Mouse (Mus musculus): ENCODE measurements around the gene Spag8. TPM values are rescaled to one million over a fixed set of nuclear protein-coding genes. Genes with fewer than 3 reads are reported as not detected.
A peak's percentile ranks its signal among the peaks of the same experiment; 100 is the strongest.

Gene Spag8
- polyA plus RNA-seq, 1 experiment from 2014 or later = 6.9 TPM

- no peak for ATAC-seq (ENCODE audit: low FRiP score, low read depth)
- H3K9me3 ChIP-seq = no peaks in the 10 kb centered on the region
- H3K4me2 ChIP-seq = no peak overlapping the region
- peaks cover 31% of the 10 kb centered on the region for H3K4me1 ChIP-seq (replicated peaks)
- H3K9ac ChIP-seq = no peak overlapping the region
- H3K36me3 ChIP-seq = peaks cover 53% of the 10 kb centered on the region
- H3K27ac ChIP-seq (replicated peaks) = no peak overlapping the region
- 80% methylated on average over 5 of the region's 5 CpGs for WGBS
- H3K27me3 ChIP-seq = no peaks in the 10 kb centered on the region
- H3K4me3 ChIP-seq = no peak overlapping the region
Measured at GRCm38 (mm10) chr4:43674974-43675373, 21.6 kb upstream of the Spag8 start.

DNA sequence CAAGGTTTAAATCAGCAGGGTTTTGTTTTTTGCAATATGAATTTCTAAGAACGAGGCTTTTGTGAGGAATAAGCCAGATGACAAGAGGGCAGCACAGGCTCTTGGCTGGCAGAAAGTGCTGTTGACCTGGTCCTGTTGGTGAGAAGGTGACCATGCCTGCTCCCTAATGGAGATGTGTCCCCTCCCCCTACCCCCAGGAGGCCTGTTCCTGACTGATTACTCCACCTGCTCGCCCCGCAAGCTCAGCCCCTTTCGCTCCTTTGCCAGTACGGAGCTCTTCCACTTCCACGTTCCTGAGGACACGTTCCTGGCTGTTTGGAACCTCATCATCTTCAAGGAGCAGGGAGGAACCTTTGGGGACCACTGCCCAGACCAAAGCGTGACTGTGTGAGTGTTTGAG, 20.3 kb upstream of the Spag8 start:
- WGBS = 67% methylated on average over 8 of the region's 8 CpGs
- no peak for ATAC-seq (ENCODE audit: low FRiP score, low read depth)
- H3K4me1 ChIP-seq (replicated peaks) = peaks cover 36% of the 10 kb centered on the region
- H3K4me3 ChIP-seq = no peak overlapping the region
- no peak overlapping the region for H3K9ac ChIP-seq
- no peaks in the 10 kb centered on the region for H3K9me3 ChIP-seq
- H3K27ac ChIP-seq (replicated peaks) = no peak overlapping the region
- no peak overlapping the region for H3K4me2 ChIP-seq
- peaks cover 46% of the 10 kb centered on the region for H3K36me3 ChIP-seq
- no peaks in the 10 kb centered on the region for H3K27me3 ChIP-seq

DNA sequence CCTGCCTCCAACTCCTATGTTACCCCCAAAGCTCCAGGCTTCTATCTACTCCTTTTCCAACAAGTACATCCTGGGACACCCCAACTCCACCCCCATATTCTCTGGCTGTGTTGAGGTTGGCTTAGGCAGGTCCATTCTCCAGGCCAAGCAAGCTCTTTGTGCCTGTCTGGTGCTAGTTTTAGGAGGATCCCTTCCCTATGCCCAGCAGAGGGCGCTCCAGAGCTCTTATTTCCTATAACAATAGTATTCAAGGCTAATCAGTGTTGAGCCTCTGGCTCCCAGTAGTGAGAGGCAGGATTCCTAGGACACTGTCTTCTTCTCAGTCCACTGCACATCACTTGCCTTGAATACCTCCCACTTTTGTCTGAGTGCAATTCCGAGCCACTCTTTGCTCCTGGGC, 18.7 kb upstream of the Spag8 start:
- Histone ChIP-seq H3K9me3 (no peaks in the 10 kb centered on the region), H3K27me3 (no peaks in the 10 kb centered on the region), H3K36me3 (peaks cover 31% of the 10 kb centered on the region), H3K4me1 (replicated peaks) (peaks cover 41% of the 10 kb centered on the region), H3K4me2 (peak overlapping the region; percentile 91), H3K27ac (replicated peaks) (no peak overlapping the region), H3K9ac (no peak overlapping the region), H3K4me3 (peak overlapping the region; percentile 93; the same call in 1 of the 2 replicates)
- ATAC-seq (ENCODE audit: low FRiP score, low read depth) = peak; percentile 28; the same call in 1 of the 2 replicates
- WGBS = 0% methylated on average over 2 of the region's 2 CpGs

- peak; percentile 72 for ATAC-seq (ENCODE audit: low FRiP score, low read depth)
- under 1% methylated on average over 25 of the region's 25 CpGs for WGBS
- Histone ChIP-seq H3K4me1 (replicated peaks) (peaks cover 41% of the 10 kb centered on the region), H3K9me3 (no peaks in the 10 kb centered on the region), H3K36me3 (peaks cover 6% of the 10 kb centered on the region), H3K4me3 (peak overlapping the region; percentile 93), H3K27me3 (peaks cover 4% of the 10 kb centered on the region), H3K27ac (replicated peaks) (peak overlapping the region; percentile 75), H3K4me2 (peak overlapping the region; percentile 91), H3K9ac (peak overlapping the region; percentile 97)
Measured at GRCm38 (mm10) chr4:43669428-43669794, 16.0 kb upstream of the Spag8 start.

- peak within 1 kb of the TSS; percentile 93 for H3K4me3 ChIP-seq
- peaks cover 5% of the 10 kb centered on the region for H3K27me3 ChIP-seq
- H3K9me3 ChIP-seq = no peaks in the 10 kb centered on the region
- WGBS = under 1% methylated on average over 36 of the region's 41 CpGs
- peaks cover under 1% of the 10 kb centered on the region; the same call in 1 of the 2 replicates for H3K36me3 ChIP-seq
- peak within 1 kb of the TSS; percentile 91 for H3K4me2 ChIP-seq
- peak within 1 kb of the TSS; percentile 75 for H3K27ac ChIP-seq (replicated peaks)
- H3K4me1 ChIP-seq (replicated peaks) = peaks cover 41% of the 10 kb centered on the region
- peak; percentile 96 for ATAC-seq (ENCODE audit: low FRiP score, low read depth)
- H3K9ac ChIP-seq = peak within 1 kb of the TSS; percentile 97
Measured at GRCm38 (mm10) chr4:43668782-43669427, 15.5 kb upstream of the Spag8 start, which contains the start of the genes Tmem8b and Fam221b. TSS of gene Tmem8b (plus strand) at chr4:43668971. TSS of gene Fam221b (minus strand) at chr4:43669145.

- Histone ChIP-seq H3K9me3 (no peaks in the 10 kb centered on the region), H3K27ac (replicated peaks) (no peak overlapping the region), H3K4me2 (no peak overlapping the region), H3K4me1 (replicated peaks) (peaks cover 24% of the 10 kb centered on the region), H3K27me3 (peaks cover 24% of the 10 kb centered on the region), H3K4me3 (no peak overlapping the region), H3K9ac (no peak overlapping the region), H3K36me3 (no peaks in the 10 kb centered on the region)
- WGBS = 22% methylated on average over 4 of the region's 4 CpGs
- ATAC-seq (ENCODE audit: low FRiP score, low read depth) = no peak
Measured at GRCm38 (mm10) chr4:43666412-43666811, 13.0 kb upstream of the Spag8 start.

GRCm38 (mm10) chr4:43657146-43657545, 3.8 kb upstream of the Spag8 start:
- 60% methylated on average over 4 of the region's 4 CpGs for WGBS
- no peak for ATAC-seq (ENCODE audit: low FRiP score, low read depth)
- Histone ChIP-seq H3K4me1 (replicated peaks) (peaks cover 23% of the 10 kb centered on the region), H3K4me2 (peak overlapping the region; percentile 81), H3K4me3 (peak overlapping the region; percentile 92), H3K9ac (0 out of 2 replicates have a peak overlapping the region, but pooled peaks have one; percentile 40), H3K27ac (replicated peaks) (peak overlapping the region; percentile 95; the same call in 1 of the 2 replicates), H3K27me3 (peaks cover 8% of the 10 kb centered on the region; the same call in 1 of the 2 replicates), H3K36me3 (no peaks in the 10 kb centered on the region), H3K9me3 (no peaks in the 10 kb centered on the region)

DNA sequence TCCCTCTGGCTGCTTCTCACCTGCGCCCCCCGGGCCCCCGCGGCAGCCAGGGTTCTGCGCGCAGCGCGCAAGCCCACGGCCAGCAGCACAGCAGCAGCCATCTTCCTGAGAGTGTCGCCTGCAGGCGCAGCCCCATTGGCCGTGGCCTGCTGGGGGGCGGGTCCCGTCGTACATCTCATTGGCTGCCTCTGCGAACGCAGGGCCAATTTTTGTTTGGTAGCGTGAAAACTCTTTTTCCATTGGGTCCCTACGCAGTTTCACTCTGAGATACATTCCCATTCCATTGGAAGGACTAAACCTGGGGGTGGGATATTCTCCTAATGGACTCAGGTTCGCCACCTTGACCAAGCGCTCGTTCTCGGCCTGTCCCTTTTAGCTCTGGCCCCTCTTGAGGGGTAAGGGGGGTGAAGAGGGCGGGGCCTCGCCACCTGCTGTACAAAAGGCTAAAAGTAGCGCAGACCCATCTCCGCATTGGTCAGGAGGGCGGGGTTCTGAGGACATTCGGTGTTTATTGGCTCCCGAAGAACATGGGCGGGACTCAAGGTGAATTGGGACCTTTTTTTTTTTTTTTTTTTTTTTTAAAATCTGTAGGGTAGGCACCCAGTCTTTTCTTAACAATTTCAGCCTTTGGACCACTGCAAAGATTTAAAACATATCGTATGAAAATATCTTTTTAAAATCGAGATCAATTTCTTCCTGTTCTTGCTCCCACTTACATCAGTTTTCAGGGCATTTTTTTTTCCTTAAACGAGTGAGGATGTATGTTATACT, 3.1 kb upstream of the Spag8 start, which contains the start of gene Hint2:
Gene Hint2, minus strand, starts transcription at position 128 of the 771 bp plus-strand sequence.
- Histone ChIP-seq H3K9ac (peak within 1 kb of the TSS; percentile 93), H3K4me3 (peak within 1 kb of the TSS; percentile 92), H3K27me3 (peaks cover 2% of the 10 kb centered on the region; the same call in 1 of the 2 replicates), H3K4me2 (peak within 1 kb of the TSS; percentile 81), H3K36me3 (no peaks in the 10 kb centered on the region), H3K9me3 (no peaks in the 10 kb centered on the region), H3K27ac (replicated peaks) (peak within 1 kb of the TSS; percentile 95), H3K4me1 (replicated peaks) (peaks cover 23% of the 10 kb centered on the region)
- peak; percentile 97 for ATAC-seq (ENCODE audit: low FRiP score, low read depth)
- WGBS = 1% methylated on average over 34 of the region's 34 CpGs

- H3K4me3 ChIP-seq = peak overlapping the region; percentile 92
- H3K27me3 ChIP-seq = no peaks in the 10 kb centered on the region
- no peak for ATAC-seq (ENCODE audit: low FRiP score, low read depth)
- peak overlapping the region; percentile 81 for H3K4me2 ChIP-seq
- H3K4me1 ChIP-seq (replicated peaks) = peaks cover 23% of the 10 kb centered on the region
- H3K36me3 ChIP-seq = 0 out of 2 replicates have a peak, but pooled peaks cover under 1% of the 10 kb centered on the region
- peak overlapping the region; percentile 93 for H3K9ac ChIP-seq
- H3K27ac ChIP-seq (replicated peaks) = peak overlapping the region; percentile 95
- WGBS = 5% methylated on average over 34 of the region's 34 CpGs
- H3K9me3 ChIP-seq = no peaks in the 10 kb centered on the region
Measured at GRCm38 (mm10) chr4:43655656-43656338, 2.4 kb upstream of the Spag8 start.

DNA sequence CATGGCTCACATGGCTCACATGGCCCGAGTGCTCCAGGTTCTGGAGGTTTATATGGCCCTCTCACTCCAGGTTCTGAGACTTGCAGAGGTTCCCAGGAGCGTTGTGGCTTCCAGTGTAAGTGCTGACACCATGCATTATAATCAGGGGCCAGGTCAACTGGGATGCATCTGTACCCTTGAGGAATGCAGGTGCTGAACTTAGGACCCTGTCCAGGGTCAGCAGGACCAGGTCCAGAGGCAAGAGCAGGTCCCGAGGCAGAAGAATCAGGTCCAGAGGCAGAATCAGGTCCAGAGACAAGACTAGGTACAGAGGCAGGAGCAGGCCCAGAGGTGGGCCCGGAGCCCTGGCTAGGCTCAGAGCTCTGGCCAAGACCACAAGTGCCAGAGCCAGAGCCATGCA, 668 bp downstream of the Spag8 start:
- WGBS = 90% methylated on average over 4 of the region's 4 CpGs
- 0 out of 2 replicates have a peak, but pooled peaks cover 3% of the 10 kb centered on the region for H3K9me3 ChIP-seq
- no peak overlapping the region for H3K9ac ChIP-seq
- H3K4me3 ChIP-seq = 0 out of 2 replicates have a peak overlapping the region, but pooled peaks have one; percentile 32
- peaks cover 11% of the 10 kb centered on the region; the same call in 1 of the 2 replicates for H3K36me3 ChIP-seq
- peaks cover 23% of the 10 kb centered on the region for H3K4me1 ChIP-seq (replicated peaks)
- no peaks in the 10 kb centered on the region for H3K27me3 ChIP-seq
- ATAC-seq (ENCODE audit: low FRiP score, low read depth) = no peak
- H3K4me2 ChIP-seq = peak overlapping the region; percentile 47
- H3K27ac ChIP-seq (replicated peaks) = no peak overlapping the region

GRCm38 (mm10) chr4:43649783-43650182, 3.6 kb downstream of the Spag8 start:
- no peak overlapping the region for H3K4me3 ChIP-seq
- H3K27me3 ChIP-seq = no peaks in the 10 kb centered on the region
- H3K9me3 ChIP-seq = 0 out of 2 replicates have a peak, but pooled peaks cover 3% of the 10 kb centered on the region
- ATAC-seq (ENCODE audit: low FRiP score, low read depth) = no peak
- H3K36me3 ChIP-seq = peaks cover 15% of the 10 kb centered on the region; the same call in 1 of the 2 replicates
- H3K4me1 ChIP-seq (replicated peaks) = peaks cover 11% of the 10 kb centered on the region
- WGBS = over 99% methylated on average over 3 of the region's 3 CpGs
- no peak overlapping the region for H3K27ac ChIP-seq (replicated peaks)
- no peak overlapping the region for H3K9ac ChIP-seq
- no peak overlapping the region for H3K4me2 ChIP-seq
